Mouse (Mus musculus) spleen, postnatal 4 days (tissue): Measurements from ENCODE around the gene Cpeb1.

Experiments
- DNase-seq, 2 experiments: peaks; one replicate each; pipeline ENCODE4 v3.0.0; 2022; ENCODE audit warnings: low spot score in 2 of 2

The Cpeb1 gene

GRCm38 (mm10) chr7:81327661-81328060 is 127.6 kb downstream of the Cpeb1 start:
- no peak for DNase-seq

- DNase-seq, result no peak
Measured at GRCm38 (mm10) chr7:81326859-81327258, 128.4 kb downstream of the Cpeb1 start.

GRCm38 (mm10) chr7:81326043-81326442 is 129.2 kb downstream of the Cpeb1 start:
- no peak for DNase-seq

DNA sequence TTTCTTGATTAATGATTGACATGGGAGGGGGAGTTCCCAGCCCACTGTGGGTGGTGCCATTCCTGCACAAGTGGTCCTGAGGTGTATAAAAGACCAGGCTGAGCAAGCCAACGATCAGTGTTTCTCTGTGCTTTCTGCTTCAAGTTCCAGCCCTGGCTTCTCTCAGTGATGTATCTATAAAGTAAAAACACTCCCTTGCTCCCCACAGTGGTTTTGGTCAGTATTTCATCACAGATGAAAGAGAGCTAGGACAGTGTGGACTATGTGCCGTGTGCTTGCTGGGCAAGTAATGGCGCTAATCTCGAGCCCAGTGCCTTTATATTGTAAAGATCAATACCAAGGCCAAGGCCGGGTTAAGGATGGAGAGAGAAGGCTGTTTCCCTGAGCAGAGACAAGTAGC is 133.5 kb downstream of the Cpeb1 start:
- no peak for DNase-seq

DNA sequence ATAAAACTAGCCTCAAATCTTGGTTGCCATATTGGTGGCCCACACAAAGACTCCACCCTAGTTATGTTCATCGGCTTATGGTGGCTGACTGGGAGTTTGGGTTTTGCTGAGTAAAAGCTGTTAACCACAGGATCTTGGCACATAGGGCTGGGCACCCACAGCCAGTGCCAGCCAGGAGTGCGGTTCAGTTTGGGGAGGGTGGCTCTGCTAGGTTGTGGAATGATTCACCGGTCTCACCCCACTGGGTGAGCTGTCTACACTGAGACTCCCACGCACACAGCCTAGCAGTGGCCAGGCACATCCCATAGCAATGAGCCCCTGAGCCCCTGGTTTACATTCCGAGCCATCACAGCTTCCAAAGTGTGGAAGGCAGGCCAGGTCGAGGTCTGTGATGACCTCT is 135.5 kb downstream of the Cpeb1 start:
- no peak for DNase-seq

GRCm38 (mm10) chr7:81315583-81315982 is 139.7 kb downstream of the Cpeb1 start:
- DNase-seq, result no peak

- no peak for DNase-seq
Measured at GRCm38 (mm10) chr7:81311581-81311980, 143.7 kb downstream of the Cpeb1 start.

GRCm38 (mm10) chr7:81311130-81311529 is 144.1 kb downstream of the Cpeb1 start:
- no peak for DNase-seq

- DNase-seq, result no peak
Measured at GRCm38 (mm10) chr7:81309247-81309646, 146.0 kb downstream of the Cpeb1 start.

DNA sequence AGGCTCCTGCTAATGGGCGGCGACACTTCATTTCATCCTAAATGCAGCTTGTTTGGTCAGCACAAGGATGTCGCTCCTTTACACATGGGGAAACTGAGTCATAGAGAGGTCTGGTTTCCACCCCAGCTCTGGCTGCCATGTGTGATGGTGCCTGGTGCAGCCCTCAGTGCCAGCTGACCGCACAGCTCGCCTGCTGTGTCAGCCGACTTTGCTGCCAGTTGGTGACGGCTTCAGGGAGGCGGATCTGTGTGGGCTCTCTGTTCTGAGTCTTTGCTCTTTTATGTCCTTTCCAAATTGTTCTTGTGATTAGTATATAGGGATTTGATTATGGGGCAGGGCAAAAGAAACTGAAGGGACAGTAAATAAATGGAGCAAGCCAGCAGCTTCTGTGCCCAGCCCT is 147.5 kb downstream of the Cpeb1 start:
- DNase-seq, result no peak

DNA sequence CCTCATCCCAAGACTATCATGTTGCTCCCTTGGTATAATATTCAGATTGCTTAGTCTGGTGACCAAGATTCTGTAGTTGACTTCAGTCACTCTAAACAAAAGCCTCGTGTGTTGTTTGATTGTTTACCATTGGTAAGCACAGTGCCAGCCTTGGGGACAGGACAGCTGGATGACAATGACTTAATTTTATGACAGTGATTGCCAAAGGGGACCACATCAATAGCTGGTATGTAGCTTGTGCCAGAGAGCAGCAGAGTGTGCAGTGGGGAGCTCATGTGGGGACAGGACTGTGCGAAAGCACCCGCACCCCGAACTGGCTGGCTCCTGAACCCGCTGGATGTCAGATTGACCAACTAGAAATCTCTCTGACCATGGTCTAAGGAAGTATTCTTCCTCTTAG is 150.6 kb downstream of the Cpeb1 start:
- no peak for DNase-seq

DNA sequence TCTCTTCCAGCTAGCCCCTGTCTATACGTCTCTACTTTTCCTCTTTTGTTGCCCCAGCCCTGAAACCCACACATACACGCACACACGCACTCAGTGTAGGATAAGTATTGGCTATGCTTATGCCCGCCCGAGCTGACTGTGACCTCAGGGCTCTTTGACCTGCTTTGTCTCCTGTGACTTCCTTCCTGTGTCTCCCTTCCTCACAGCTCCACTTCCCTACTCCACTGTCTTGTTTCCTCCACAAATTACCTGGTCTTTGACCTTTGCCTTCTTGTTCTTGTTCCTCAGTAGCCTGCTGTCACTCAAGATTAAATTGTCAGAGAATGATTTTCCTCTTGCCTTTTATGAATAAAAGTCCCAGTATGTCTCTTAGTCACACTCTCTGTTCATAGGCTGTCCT is 151.2 kb downstream of the Cpeb1 start:
- no peak for DNase-seq

- no peak for DNase-seq
Measured at GRCm38 (mm10) chr7:81303682-81304081, 151.6 kb downstream of the Cpeb1 start.

DNA sequence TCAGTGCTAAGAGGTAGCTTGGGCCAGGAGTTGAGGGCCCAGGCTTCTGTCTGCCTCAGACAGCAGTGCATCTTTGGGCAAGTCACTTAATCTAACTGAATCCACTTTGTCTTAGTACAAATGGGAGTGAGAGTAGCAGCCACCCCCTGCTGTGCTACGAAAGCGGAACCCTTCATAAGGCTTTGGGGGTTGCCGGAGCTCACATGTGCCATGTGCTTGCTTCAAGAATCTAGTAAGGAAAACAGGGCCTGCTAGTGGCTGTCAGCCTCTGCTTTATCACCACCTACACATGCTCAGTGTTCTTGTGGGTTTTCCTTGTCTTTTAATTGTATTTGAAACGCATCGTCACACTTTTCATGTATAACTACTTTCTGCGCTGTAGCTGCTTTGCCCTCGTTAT is 153.9 kb downstream of the Cpeb1 start:
- DNase-seq, result no peak

DNA sequence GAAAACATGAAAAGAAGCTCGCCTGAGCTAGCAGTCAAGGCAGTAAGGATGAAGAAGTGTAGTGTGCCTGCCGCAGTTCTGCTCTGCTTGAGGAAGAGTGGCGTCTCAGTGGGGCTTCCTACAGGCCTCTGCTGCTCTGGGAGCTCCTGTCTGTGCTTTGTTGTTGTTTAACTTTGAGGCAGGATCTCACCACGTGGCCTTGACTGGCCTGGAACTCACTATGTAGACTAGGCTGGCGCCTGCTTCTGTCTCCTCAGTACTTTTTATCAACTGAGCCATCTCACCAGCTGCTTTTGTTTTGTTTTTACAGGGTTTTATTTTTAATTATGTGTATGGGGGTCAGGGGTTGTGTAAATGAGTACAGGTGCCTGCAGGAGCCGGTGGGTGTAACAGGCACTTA is 157.1 kb downstream of the Cpeb1 start:
- no peak for DNase-seq
